Mouse (Mus musculus) brain, embryonic 14.5 days (tissue): ENCODE measurements around the gene Slc16a6.

Source experiments
- CTCF ChIP-seq: fragments of 200-500 bp; IDR thresholded peaks from 2 replicates; pipeline ENCODE4 v1.5.1; 2012; ENCODE audit warnings: inconsistent platforms, mild to moderate bottlenecking, moderate library complexity, borderline replicate concordance; ENCODE audit not compliant: insufficient read depth, insufficient read length; ENCODE audit errors: extremely low read depth
- POLR2A ChIP-seq: fragments of 200-500 bp; IDR thresholded peaks from 2 replicates; pipeline ENCODE4 v1.6.1; 2012; ENCODE audit warnings: mild to moderate bottlenecking, inconsistent platforms, borderline replicate concordance; ENCODE audit not compliant: poor library complexity, insufficient read depth, insufficient read length, severe bottlenecking; ENCODE audit errors: extremely low read depth

DNA sequence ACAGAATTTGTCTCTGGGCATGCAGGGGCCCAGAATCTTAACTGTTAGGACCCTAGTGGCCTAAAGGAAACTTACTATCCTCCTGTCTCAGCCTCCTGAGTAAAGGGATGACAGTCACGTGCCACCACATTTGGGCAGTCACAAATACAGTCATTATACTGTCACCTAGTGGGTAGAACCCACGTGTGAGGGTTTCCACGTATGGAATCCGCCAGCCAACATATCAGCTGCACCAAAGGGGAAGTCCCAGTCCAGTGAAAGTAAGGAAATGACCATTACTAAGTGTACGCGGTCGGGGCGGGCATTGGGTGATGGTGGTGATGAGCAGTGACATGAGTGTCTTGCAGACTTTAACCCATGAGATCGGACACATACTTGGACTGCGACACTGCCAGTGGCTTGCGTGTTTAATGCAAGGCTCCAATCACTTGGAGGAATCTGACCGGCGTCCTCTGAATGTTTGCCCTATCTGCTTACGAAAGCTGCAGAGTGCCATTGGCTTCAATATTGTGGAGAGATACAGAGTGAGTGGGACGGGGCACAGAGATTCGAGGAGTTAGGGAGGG lies 39.1 kb downstream of the Slc16a6 start:
- no peak for TF ChIP-seq CTCF
- no peak for TF ChIP-seq POLR2A
